Mouse (Mus musculus): ENCODE data around the gene Samhd1.

- no peak for TF ChIP-seq POLR2A (IDR thresholded peaks at IDR 0.05; ENCODE audit: extremely low read depth, insufficient read depth, low read length)
- TF ChIP-seq CTCF (IDR thresholded peaks at IDR 0.05; ENCODE audit: low read depth, low read length), result no peak
These were observed 13.3 kb downstream of the Samhd1 start for GRCm38 (mm10) chr2:157121766-157122165.
